Mouse (Mus musculus): Measurements from ENCODE around the gene Tomm40. TPM values are rescaled to one million over a fixed set of nuclear protein-coding genes. Genes with fewer than 3 reads are reported as not detected.

The Tomm40 gene
- polyA plus RNA-seq, 1 experiment from 2014 or later: 174 TPM

- ATAC-seq (replicated peaks; ENCODE audit: low FRiP score, low TSS enrichment, low read depth) (peak; percentile 8; the same call in 1 of the 2 replicates), DNase-seq (ENCODE audit: low spot score) (no peak)
- Histone ChIP-seq H3K9me3 (ENCODE audit: control insufficient read depth, low read length) (no peaks in the 10 kb centered on the region), H3K4me2 (ENCODE audit: low read length) (peak overlapping the region; percentile 69), H3K4me3 (ENCODE audit: low read depth, low read length) (peak overlapping the region; percentile 81), H3K36me3 (ENCODE audit: control insufficient read depth, insufficient read depth, low read length) (peaks cover 20% of the 10 kb centered on the region), H3K27me3 (replicated peaks; ENCODE audit: control insufficient read depth, insufficient read depth, low read length) (no peaks in the 10 kb centered on the region), H3K27ac (ENCODE audit: low read depth) (peak overlapping the region; percentile 90), H3K9ac (ENCODE audit: low read length) (peak overlapping the region; percentile 76), H3K4me1 (replicated peaks; ENCODE audit: control insufficient read depth, insufficient read depth, low read length) (peaks cover 41% of the 10 kb centered on the region)
- WGBS: 6% methylated on average over 25 of the region's 25 CpGs
These were observed 32.4 kb upstream of the Tomm40 start for GRCm38 (mm10) chr7:19747420-19748218.

GRCm38 (mm10) chr7:19746426-19747201 lies 31.4 kb upstream of the Tomm40 start:
- WGBS: 30% methylated on average over 6 of the region's 6 CpGs
- DNase-seq (ENCODE audit: low spot score) (no peak), ATAC-seq (replicated peaks; ENCODE audit: low FRiP score, low TSS enrichment, low read depth) (no peak)
- Histone ChIP-seq H3K4me1 (replicated peaks; ENCODE audit: control insufficient read depth, insufficient read depth, low read length) (peaks cover 49% of the 10 kb centered on the region), H3K9me3 (ENCODE audit: control insufficient read depth, low read length) (no peaks in the 10 kb centered on the region), H3K27ac (ENCODE audit: low read depth) (peak overlapping the region; percentile 69; the same call in 1 of the 2 replicates), H3K4me2 (ENCODE audit: low read length) (peak overlapping the region; percentile 69), H3K9ac (ENCODE audit: low read length) (no peak overlapping the region), H3K4me3 (ENCODE audit: low read depth, low read length) (peak overlapping the region; percentile 81), H3K27me3 (replicated peaks; ENCODE audit: control insufficient read depth, insufficient read depth, low read length) (no peaks in the 10 kb centered on the region), H3K36me3 (ENCODE audit: control insufficient read depth, insufficient read depth, low read length) (peaks cover 27% of the 10 kb centered on the region)

- no peaks in the 10 kb centered on the region for H3K9me3 ChIP-seq (ENCODE audit: control insufficient read depth, low read length)
- ATAC-seq (replicated peaks; ENCODE audit: low FRiP score, low TSS enrichment, low read depth): no peak
- peaks cover 27% of the 10 kb centered on the region for H3K36me3 ChIP-seq (ENCODE audit: control insufficient read depth, insufficient read depth, low read length)
- H3K4me3 ChIP-seq (ENCODE audit: low read depth, low read length): no peak overlapping the region
- no peak overlapping the region for H3K9ac ChIP-seq (ENCODE audit: low read length)
- no peaks in the 10 kb centered on the region for H3K27me3 ChIP-seq (replicated peaks; ENCODE audit: control insufficient read depth, insufficient read depth, low read length)
- H3K27ac ChIP-seq (ENCODE audit: low read depth): no peak overlapping the region
- H3K4me2 ChIP-seq (ENCODE audit: low read length): no peak overlapping the region
- DNase-seq (ENCODE audit: low spot score): no peak
- H3K4me1 ChIP-seq (replicated peaks; ENCODE audit: control insufficient read depth, insufficient read depth, low read length): peaks cover 49% of the 10 kb centered on the region
- WGBS: 81% methylated on average over 8 of the region's 10 CpGs
These were observed 30.7 kb upstream of the Tomm40 start for GRCm38 (mm10) chr7:19745971-19746370.

DNA sequence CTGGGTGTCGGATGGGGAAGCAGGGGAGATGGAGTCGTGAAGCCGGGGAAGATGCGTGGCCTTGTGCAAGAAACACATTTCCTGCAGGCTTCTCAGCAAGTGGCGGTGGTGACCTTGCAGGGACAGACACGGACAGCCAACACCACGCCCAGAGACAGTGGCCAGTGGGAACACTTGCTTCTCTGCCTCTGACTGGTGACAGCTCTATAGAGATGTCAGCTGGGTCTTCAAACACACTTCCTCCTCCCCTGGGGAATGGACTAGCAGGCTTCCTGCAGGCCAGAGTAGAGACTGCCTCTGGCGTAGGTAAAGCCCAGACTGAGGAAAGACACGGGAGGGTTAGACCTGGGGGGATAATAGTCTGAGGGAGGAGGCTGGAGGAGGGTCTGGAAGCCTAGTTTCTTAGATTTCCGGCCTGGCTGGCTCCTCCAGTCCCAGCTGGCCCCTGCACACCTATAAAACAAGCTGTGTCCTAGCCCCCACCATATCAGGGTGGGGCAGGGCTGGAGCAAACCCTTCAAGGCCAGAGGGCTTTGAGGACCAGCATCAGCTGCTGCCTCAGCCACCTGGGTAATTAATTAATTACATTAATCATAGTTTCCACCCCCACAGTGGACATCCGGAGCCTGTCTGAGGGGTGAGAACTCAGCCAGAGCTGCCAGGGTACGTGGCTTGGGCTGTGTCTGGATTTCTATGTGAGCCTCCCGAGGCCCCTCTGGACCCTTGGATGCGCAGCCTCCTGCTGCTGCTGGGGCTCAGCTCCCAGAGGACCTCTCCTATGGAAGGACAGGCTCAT lies 29.6 kb upstream of the Tomm40 start:
- Histone ChIP-seq H3K9ac (ENCODE audit: low read length) (no peak overlapping the region), H3K27me3 (replicated peaks; ENCODE audit: control insufficient read depth, insufficient read depth, low read length) (no peaks in the 10 kb centered on the region), H3K4me1 (replicated peaks; ENCODE audit: control insufficient read depth, insufficient read depth, low read length) (peaks cover 40% of the 10 kb centered on the region), H3K27ac (ENCODE audit: low read depth) (0 out of 2 replicates have a peak overlapping the region, but pooled peaks have one; percentile 16), H3K9me3 (ENCODE audit: control insufficient read depth, low read length) (no peaks in the 10 kb centered on the region), H3K36me3 (ENCODE audit: control insufficient read depth, insufficient read depth, low read length) (peaks cover 34% of the 10 kb centered on the region), H3K4me3 (ENCODE audit: low read depth, low read length) (no peak overlapping the region), H3K4me2 (ENCODE audit: low read length) (no peak overlapping the region; the same call in 1 of the 2 replicates)
- DNase-seq (ENCODE audit: low spot score) (no peak), ATAC-seq (replicated peaks; ENCODE audit: low FRiP score, low TSS enrichment, low read depth) (no peak)
- 57% methylated on average over 14 of the region's 14 CpGs for WGBS

GRCm38 (mm10) chr7:19743791-19744190 lies 28.6 kb upstream of the Tomm40 start:
- no peaks in the 10 kb centered on the region for H3K9me3 ChIP-seq (ENCODE audit: control insufficient read depth, low read length)
- H3K27ac ChIP-seq (ENCODE audit: low read depth): no peak overlapping the region
- 80% methylated on average over 6 of the region's 6 CpGs for WGBS
- peaks cover 40% of the 10 kb centered on the region for H3K36me3 ChIP-seq (ENCODE audit: control insufficient read depth, insufficient read depth, low read length)
- H3K9ac ChIP-seq (ENCODE audit: low read length): no peak overlapping the region
- DNase-seq (ENCODE audit: low spot score): no peak
- ATAC-seq (replicated peaks; ENCODE audit: low FRiP score, low TSS enrichment, low read depth): no peak
- no peak overlapping the region for H3K4me3 ChIP-seq (ENCODE audit: low read depth, low read length)
- H3K27me3 ChIP-seq (replicated peaks; ENCODE audit: control insufficient read depth, insufficient read depth, low read length): no peaks in the 10 kb centered on the region
- H3K4me1 ChIP-seq (replicated peaks; ENCODE audit: control insufficient read depth, insufficient read depth, low read length): peaks cover 40% of the 10 kb centered on the region
- no peak overlapping the region for H3K4me2 ChIP-seq (ENCODE audit: low read length)

DNA sequence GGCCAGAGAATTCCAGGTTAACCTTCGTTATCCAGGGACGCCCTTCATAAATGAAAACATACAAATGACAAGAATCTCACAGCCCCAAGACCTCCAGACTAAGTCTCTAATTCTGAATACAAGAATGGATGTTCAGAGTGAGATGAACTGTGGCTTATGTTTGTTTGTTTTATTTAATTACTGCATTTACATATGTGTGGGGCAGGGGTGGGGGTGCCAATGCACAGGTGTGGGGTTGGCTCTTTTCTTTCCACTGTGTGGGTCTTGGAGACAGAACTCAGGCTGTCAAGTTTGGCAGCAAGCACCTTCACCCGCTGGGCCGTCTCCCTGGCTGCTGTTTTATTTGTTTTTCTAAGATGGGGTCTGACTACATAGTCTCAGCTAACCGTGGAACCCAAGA lies 27.2 kb upstream of the Tomm40 start:
- WGBS: 44% methylated on average over 5 of the region's 5 CpGs
- Histone ChIP-seq H3K9ac (ENCODE audit: low read length) (no peak overlapping the region), H3K27me3 (replicated peaks; ENCODE audit: control insufficient read depth, insufficient read depth, low read length) (no peaks in the 10 kb centered on the region), H3K27ac (ENCODE audit: low read depth) (no peak overlapping the region), H3K4me3 (ENCODE audit: low read depth, low read length) (no peak overlapping the region), H3K4me2 (ENCODE audit: low read length) (no peak overlapping the region), H3K9me3 (ENCODE audit: control insufficient read depth, low read length) (no peaks in the 10 kb centered on the region), H3K36me3 (ENCODE audit: control insufficient read depth, insufficient read depth, low read length) (peaks cover 49% of the 10 kb centered on the region), H3K4me1 (replicated peaks; ENCODE audit: control insufficient read depth, insufficient read depth, low read length) (peaks cover 36% of the 10 kb centered on the region)
- DNase-seq (ENCODE audit: low spot score) (no peak), ATAC-seq (replicated peaks; ENCODE audit: low FRiP score, low TSS enrichment, low read depth) (no peak)

GRCm38 (mm10) chr7:19741329-19742031 lies 26.2 kb upstream of the Tomm40 start:
- 11% methylated on average over 8 of the region's 8 CpGs for WGBS
- Histone ChIP-seq H3K9ac (ENCODE audit: low read length) (no peak overlapping the region), H3K27me3 (replicated peaks; ENCODE audit: control insufficient read depth, insufficient read depth, low read length) (no peaks in the 10 kb centered on the region), H3K9me3 (ENCODE audit: control insufficient read depth, low read length) (no peaks in the 10 kb centered on the region), H3K4me1 (replicated peaks; ENCODE audit: control insufficient read depth, insufficient read depth, low read length) (peaks cover 26% of the 10 kb centered on the region), H3K4me2 (ENCODE audit: low read length) (no peak overlapping the region), H3K4me3 (ENCODE audit: low read depth, low read length) (no peak overlapping the region), H3K27ac (ENCODE audit: low read depth) (no peak overlapping the region; the same call in 1 of the 2 replicates), H3K36me3 (ENCODE audit: control insufficient read depth, insufficient read depth, low read length) (peaks cover 59% of the 10 kb centered on the region)
- peak; percentile 23; the same call in 1 of the 2 replicates for ATAC-seq (replicated peaks; ENCODE audit: low FRiP score, low TSS enrichment, low read depth)
- DNase-seq (ENCODE audit: low spot score): no peak

DNA sequence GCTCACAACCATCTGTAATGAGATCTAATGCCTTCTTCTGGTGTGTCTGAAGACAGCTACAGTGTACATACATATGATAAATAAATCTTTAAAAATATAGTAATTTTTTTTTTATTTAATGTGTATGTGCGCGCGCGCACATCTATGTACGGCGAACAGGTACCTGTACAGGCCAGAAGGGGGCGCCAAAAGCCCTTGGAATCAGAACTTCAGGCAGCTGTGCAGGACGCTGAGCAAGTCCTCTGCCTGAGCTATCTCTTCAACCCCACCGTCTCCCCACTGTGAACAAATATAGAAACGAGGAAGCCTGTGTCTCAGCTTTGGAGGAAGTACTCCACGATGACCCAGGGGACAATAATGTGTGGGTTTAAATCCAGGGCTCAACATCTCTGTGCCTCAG lies 25.0 kb upstream of the Tomm40 start:
- no peak overlapping the region for H3K4me3 ChIP-seq (ENCODE audit: low read depth, low read length)
- peaks cover 66% of the 10 kb centered on the region for H3K36me3 ChIP-seq (ENCODE audit: control insufficient read depth, insufficient read depth, low read length)
- DNase-seq (ENCODE audit: low spot score) (no peak), ATAC-seq (replicated peaks; ENCODE audit: low FRiP score, low TSS enrichment, low read depth) (no peak)
- no peaks in the 10 kb centered on the region for H3K27me3 ChIP-seq (replicated peaks; ENCODE audit: control insufficient read depth, insufficient read depth, low read length)
- WGBS: 88% methylated on average over 11 of the region's 11 CpGs
- H3K9ac ChIP-seq (ENCODE audit: low read length): no peak overlapping the region
- no peaks in the 10 kb centered on the region for H3K9me3 ChIP-seq (ENCODE audit: control insufficient read depth, low read length)
- peaks cover 16% of the 10 kb centered on the region; the same call in 1 of the 2 replicates for H3K4me1 ChIP-seq (replicated peaks; ENCODE audit: control insufficient read depth, insufficient read depth, low read length)
- no peak overlapping the region for H3K27ac ChIP-seq (ENCODE audit: low read depth)
- H3K4me2 ChIP-seq (ENCODE audit: low read length): no peak overlapping the region
